Mouse (Mus musculus) testis, adult 2 months (tissue): ENCODE measurements around the gene Lrmda.

Experiments used
- CTCF ChIP-seq: fragments of 200-500 bp; IDR thresholded peaks from 2 replicates; pipeline ENCODE4 v1.5.1; 2012; ENCODE audit warnings: low read depth, mild to moderate bottlenecking, inconsistent platforms, low read length, moderate library complexity; ENCODE audit not compliant: control insufficient read depth, insufficient read depth, insufficient replicate concordance
- POLR2A ChIP-seq: fragments of 200-500 bp; IDR thresholded peaks from 2 replicates; pipeline ENCODE4 v1.6.1; 2012; ENCODE audit warnings: low read depth, mild to moderate bottlenecking, inconsistent platforms, low read length, moderate library complexity; ENCODE audit not compliant: control insufficient read depth

GRCm38 (mm10) chr14:22289380-22289922 is 269.9 kb downstream of the Lrmda start:
- TF ChIP-seq CTCF (no peak), POLR2A (no peak)
